Mouse (Mus musculus): Measurements from ENCODE around the gene Clock. TPM values are rescaled to one million over a fixed set of nuclear protein-coding genes. Genes with fewer than 3 reads are reported as not detected.

The Clock gene
- 1.8 and 10.9 TPM in 2 replicates for total RNA-seq (2015; ENCODE audit: low replicate concordance)
- total RNA-seq (2017; ENCODE audit: low replicate concordance) = 1.0 and 1.1 TPM in 2 replicates

- ATAC-seq (replicated peaks; ENCODE audit: low FRiP score, poor library complexity, severe bottlenecking) = no peak
Measured at GRCm38 (mm10) chr5:76304452-76305341, at the start of gene Clock. Gene Clock (minus strand): TSS chr5:76304792.

GRCm38 (mm10) chr5:76351953-76352611, 47.5 kb upstream of the Clock start:
- no peak for ATAC-seq (replicated peaks; ENCODE audit: low FRiP score, poor library complexity, severe bottlenecking)

GRCm38 (mm10) chr5:76351537-76351936, 46.9 kb upstream of the Clock start:
- no peak for ATAC-seq (replicated peaks; ENCODE audit: low FRiP score, poor library complexity, severe bottlenecking)

GRCm38 (mm10) chr5:76346137-76346536, 41.5 kb upstream of the Clock start:
- no peak for ATAC-seq (replicated peaks; ENCODE audit: low FRiP score, poor library complexity, severe bottlenecking)

DNA sequence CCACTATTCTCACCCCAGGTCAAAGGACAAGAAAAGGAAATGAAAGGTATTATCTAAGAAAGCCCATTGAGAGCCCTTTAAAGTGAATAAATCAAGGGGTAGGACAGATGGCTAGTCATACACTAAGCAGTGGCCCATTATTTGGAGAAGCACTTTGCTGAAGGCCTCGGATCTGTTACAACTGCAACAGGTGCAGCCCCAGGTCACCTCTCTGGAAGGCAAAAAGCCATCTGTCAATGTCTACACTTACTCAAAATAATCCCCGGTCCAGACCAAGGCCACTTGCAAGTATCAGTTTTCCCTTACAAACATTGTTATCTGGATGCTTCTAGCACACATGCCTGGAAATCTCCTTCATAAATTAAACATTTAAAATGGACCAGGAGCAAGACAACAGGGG, 36.3 kb upstream of the Clock start:
- ATAC-seq (replicated peaks; ENCODE audit: low FRiP score, poor library complexity, severe bottlenecking) = no peak

- no peak for ATAC-seq (replicated peaks; ENCODE audit: low FRiP score, poor library complexity, severe bottlenecking)
Measured at GRCm38 (mm10) chr5:76337100-76337499, 32.5 kb upstream of the Clock start.

GRCm38 (mm10) chr5:76333833-76334232, 29.2 kb upstream of the Clock start:
- no peak for ATAC-seq (replicated peaks; ENCODE audit: low FRiP score, poor library complexity, severe bottlenecking)

DNA sequence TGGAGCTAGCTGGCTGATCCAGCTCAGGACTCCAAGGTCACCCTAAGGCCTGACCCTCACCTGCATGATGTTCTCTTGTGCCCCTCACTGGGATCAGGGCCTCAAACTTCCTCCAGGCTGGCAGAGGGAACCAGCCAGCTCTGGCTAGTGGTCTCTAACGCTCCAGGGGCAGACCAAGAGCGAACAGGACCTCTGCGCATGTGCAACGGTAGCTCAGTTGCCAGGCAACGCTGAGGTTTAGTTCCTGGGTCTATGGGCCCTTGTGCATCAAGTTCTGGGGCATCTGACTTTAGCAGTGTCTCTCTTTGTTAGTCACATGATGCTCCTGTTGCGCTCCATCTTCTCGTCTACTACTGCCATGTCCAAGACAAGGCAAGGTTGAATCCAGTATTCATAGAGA, 26.4 kb upstream of the Clock start, which contains the start of gene Pdcl2:
Gene Pdcl2 (minus strand): TSS at position 204 of the 400 bp plus-strand sequence.
- ATAC-seq (replicated peaks; ENCODE audit: low FRiP score, poor library complexity, severe bottlenecking) = no peak

- no peak for ATAC-seq (replicated peaks; ENCODE audit: low FRiP score, poor library complexity, severe bottlenecking)
Measured at GRCm38 (mm10) chr5:76327296-76327695, 22.7 kb upstream of the Clock start.

- ATAC-seq (replicated peaks; ENCODE audit: low FRiP score, poor library complexity, severe bottlenecking) = no peak
Measured at GRCm38 (mm10) chr5:76325113-76325512, 20.5 kb upstream of the Clock start.

DNA sequence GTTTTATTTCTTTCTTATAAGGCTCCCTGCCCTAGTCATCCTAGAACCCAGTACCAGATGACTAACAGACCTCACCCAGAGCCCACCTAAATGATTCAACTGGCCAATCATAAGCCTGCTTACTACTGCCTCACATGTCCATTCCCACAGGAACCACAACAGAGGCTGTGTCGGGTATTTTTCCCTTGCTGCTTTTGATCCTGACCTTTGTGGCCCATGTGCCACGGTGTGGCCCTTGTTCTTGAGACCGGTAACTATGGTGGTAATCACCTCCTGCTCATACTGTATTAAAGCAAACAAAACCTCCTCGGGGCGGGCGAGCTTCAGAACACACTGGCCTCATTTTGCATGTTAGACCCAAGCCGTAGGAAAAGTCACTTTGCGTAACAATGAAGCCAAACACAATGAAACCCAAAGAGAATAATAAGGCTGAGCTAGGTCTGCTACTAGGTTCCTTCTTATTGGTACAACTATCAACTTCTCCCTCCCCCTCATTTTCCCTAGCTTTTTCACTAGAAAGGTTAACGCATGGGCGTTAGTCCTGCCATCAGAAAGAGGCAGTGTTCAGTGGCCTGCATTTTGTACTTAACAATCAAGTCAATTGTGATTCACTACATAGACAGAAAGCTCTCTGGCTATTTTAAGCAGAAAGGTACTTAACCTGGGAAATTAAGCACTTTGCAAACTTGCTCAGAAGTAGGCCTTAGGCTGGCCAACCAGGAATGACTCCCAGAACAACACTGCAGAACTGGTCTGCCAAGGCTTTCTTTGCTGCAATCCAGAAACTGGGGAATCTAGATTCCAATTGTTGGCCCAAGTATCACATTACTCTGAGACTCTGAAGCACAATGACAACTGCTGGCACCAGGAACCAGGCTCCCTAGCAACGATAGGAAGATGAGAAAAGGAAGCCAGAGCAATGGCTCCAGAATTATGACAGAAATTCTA, 16.9 kb upstream of the Clock start:
- no peak for ATAC-seq (replicated peaks; ENCODE audit: low FRiP score, poor library complexity, severe bottlenecking)

- no peak for ATAC-seq (replicated peaks; ENCODE audit: low FRiP score, poor library complexity, severe bottlenecking)
Measured at GRCm38 (mm10) chr5:76308206-76308605, 3.6 kb upstream of the Clock start.

DNA sequence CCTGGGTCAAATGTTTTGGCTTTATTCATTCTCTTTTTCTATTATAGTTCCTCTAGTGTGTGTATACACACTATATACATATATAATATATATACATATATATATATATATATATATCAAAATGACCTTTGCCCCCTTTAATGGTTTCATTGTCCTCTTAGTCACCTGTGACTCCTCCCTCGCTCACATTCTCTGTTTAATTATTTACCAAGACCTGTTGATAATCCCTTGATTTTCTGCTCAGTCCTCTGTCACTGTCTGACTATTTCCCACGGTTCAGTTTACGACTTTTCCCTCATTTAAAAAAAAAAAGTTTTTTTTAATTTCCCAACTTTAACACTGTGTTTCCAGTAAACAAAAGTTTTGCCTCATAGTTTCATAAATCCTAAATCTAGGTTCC, 1.7 kb upstream of the Clock start:
- no peak for ATAC-seq (replicated peaks; ENCODE audit: low FRiP score, poor library complexity, severe bottlenecking)

GRCm38 (mm10) chr5:76305616-76306015, 1.0 kb upstream of the Clock start:
- ATAC-seq (replicated peaks; ENCODE audit: low FRiP score, poor library complexity, severe bottlenecking) = no peak

DNA sequence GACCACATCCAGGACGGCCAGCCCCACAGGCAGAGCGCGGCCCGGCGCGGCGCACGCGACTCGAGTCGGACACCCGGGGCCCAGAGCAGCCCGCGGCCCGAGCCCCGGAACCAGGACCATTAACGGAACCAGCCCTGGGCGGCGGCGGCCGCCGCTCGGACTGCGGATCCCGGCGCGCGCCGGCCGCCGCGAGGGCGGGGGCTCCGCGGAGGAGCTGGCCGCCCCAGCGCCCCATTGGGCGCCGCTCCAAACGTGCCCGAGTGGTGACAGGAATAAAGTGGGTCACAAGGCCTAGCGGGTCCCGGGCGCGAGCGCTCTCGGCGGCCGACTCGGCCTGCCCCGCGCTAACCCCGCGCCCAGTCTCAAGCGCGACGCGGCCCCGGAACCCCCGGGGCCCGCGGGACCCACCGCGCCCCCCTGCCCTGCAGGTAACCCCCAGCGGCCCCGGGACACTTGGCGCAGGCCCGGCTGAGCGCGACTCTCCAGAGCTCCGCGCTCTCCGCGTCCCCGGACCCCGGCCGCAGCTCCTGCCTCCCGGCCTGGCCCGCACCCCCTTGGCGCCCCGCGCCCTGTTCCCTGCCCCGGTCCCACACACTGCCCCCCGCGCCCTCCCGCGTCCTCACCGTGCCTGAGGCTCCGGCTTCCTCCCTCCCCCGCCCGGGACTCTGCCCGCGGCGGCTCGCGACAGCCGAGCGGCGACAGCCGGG, 694 bp downstream of the Clock start:
- no peak for ATAC-seq (replicated peaks; ENCODE audit: low FRiP score, poor library complexity, severe bottlenecking)

DNA sequence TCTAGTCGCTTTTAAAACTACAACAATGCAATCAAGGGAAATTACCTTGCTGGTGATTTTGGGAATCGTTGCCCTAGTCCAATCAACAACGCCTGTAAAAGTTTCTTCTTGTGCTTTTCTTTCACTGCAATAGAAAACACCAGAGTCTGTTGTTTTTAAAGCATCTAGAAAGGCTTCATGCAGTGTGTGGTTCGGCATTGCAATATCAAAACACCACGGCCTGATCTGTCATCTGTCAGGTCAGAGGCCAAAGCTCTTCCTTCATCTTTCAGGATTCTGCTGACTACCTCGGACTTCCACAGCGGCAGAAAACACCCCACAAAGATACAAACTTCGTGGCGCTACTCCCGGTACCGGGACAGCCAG, 1.2 kb downstream of the Clock start:
- no peak for ATAC-seq (replicated peaks; ENCODE audit: low FRiP score, poor library complexity, severe bottlenecking)

DNA sequence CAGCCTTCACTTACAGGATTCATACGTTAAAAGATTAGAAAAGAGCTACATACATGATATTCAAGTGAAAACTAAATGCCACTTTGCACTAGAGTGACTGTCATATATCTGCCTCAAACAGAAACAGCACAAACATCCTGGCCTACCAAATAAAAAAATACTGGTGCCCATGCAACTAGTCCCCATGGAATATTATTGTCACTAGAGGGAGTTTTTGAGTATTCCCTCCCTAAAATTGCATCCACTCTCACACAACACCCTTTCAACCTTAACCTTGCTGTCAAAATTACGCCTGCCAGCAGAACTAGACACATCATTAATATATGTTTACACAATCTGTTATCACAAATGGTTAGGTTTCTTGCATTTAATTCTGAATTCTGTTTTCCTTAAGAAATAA, 2.6 kb downstream of the Clock start:
- no peak for ATAC-seq (replicated peaks; ENCODE audit: low FRiP score, poor library complexity, severe bottlenecking)

- no peak for ATAC-seq (replicated peaks; ENCODE audit: low FRiP score, poor library complexity, severe bottlenecking)
Measured at GRCm38 (mm10) chr5:76289234-76289691, 15.3 kb downstream of the Clock start.

DNA sequence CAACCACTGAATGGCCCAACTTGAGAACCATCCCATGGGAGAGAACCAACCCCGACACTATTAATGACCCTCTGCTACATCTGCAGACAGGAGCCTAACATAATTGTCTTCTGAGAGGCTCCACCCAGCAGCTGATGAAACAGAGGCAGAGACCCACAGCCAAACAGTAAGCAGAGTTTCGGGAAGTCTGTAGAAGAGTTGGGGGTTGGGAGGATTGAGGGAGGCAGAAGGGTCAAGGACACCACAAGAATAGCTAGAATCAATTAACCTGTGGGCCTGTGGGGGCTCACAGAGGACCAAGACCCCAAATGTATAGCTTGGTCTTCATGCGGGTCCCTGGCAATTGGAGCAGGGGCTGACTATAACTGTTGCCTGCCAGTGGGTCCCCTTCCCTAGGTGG, 16.3 kb downstream of the Clock start:
- no peak for ATAC-seq (replicated peaks; ENCODE audit: low FRiP score, poor library complexity, severe bottlenecking)
